Mouse (Mus musculus): ENCODE measurements around the gene Zdhhc16.
"Not testable (repeated sequence)": the region's sequence is repeated elsewhere in the genome, so short reads cannot be mapped to it uniquely, and the experiment has no call there.

Zdhhc16 gene

GRCm38 (mm10) chr19:41913774-41914591, 19.3 kb upstream of the Zdhhc16 start:
- no peak for DNase-seq (ENCODE audit: low spot score)

- DNase-seq (ENCODE audit: low spot score), result not testable (repeated sequence)
Measured at GRCm38 (mm10) chr19:41914592-41914882, 18.7 kb upstream of the Zdhhc16 start.

GRCm38 (mm10) chr19:41915294-41915693, 18.0 kb upstream of the Zdhhc16 start:
- no peak for DNase-seq (ENCODE audit: low spot score)

GRCm38 (mm10) chr19:41916853-41917252, 16.4 kb upstream of the Zdhhc16 start:
- DNase-seq (ENCODE audit: low spot score), result no peak

- DNase-seq (ENCODE audit: low spot score), result no peak
Measured at GRCm38 (mm10) chr19:41919471-41919870, 13.8 kb upstream of the Zdhhc16 start.

- DNase-seq (ENCODE audit: low spot score), result no peak
Measured at GRCm38 (mm10) chr19:41920412-41921067, 12.7 kb upstream of the Zdhhc16 start.

GRCm38 (mm10) chr19:41932686-41933085, 594 bp upstream of the Zdhhc16 start:
- DNase-seq (ENCODE audit: low spot score), result peak; percentile 32

GRCm38 (mm10) chr19:41934124-41934523, 844 bp downstream of the Zdhhc16 start:
- no peak for DNase-seq (ENCODE audit: low spot score)

GRCm38 (mm10) chr19:41935921-41936320, 2.6 kb downstream of the Zdhhc16 start:
- DNase-seq (ENCODE audit: low spot score), result no peak

- DNase-seq (ENCODE audit: low spot score), result no peak
Measured at GRCm38 (mm10) chr19:41938539-41938938, 5.3 kb downstream of the Zdhhc16 start.

GRCm38 (mm10) chr19:41943841-41944240, 10.6 kb downstream of the Zdhhc16 start:
- DNase-seq (ENCODE audit: low spot score), result no peak

- DNase-seq (ENCODE audit: low spot score), result no peak
Measured at GRCm38 (mm10) chr19:41952287-41952686, 19.0 kb downstream of the Zdhhc16 start.

- no peak for DNase-seq (ENCODE audit: low spot score)
Measured at GRCm38 (mm10) chr19:41953574-41953973, 20.3 kb downstream of the Zdhhc16 start.

GRCm38 (mm10) chr19:41969618-41970017, 36.3 kb downstream of the Zdhhc16 start:
- DNase-seq (ENCODE audit: low spot score), result no peak

- DNase-seq (ENCODE audit: low spot score), result no peak
Measured at GRCm38 (mm10) chr19:41973891-41974794, 40.9 kb downstream of the Zdhhc16 start.

- peak; percentile 84 for DNase-seq (ENCODE audit: low spot score)
Measured at GRCm38 (mm10) chr19:41980422-41980818, 47.1 kb downstream of the Zdhhc16 start.

GRCm38 (mm10) chr19:41980819-41981594, 47.7 kb downstream of the Zdhhc16 start, which contains the start of gene Mms19:
Gene Mms19, minus strand, starts transcription at chr19:41981157.
- DNase-seq (ENCODE audit: low spot score), result peak; percentile 100

GRCm38 (mm10) chr19:41981595-41981927, 48.3 kb downstream of the Zdhhc16 start, which contains the start of gene Ubtd1:
Gene Ubtd1, plus strand, starts transcription at chr19:41981763.
- no peak for DNase-seq (ENCODE audit: low spot score)

GRCm38 (mm10) chr19:41981931-41982790, 48.9 kb downstream of the Zdhhc16 start:
- peak; percentile 46 for DNase-seq (ENCODE audit: low spot score)

GRCm38 (mm10) chr19:41982791-41983150, 49.5 kb downstream of the Zdhhc16 start:
- peak; percentile 25 for DNase-seq (ENCODE audit: low spot score)

- no peak for DNase-seq (ENCODE audit: low spot score)
Measured at GRCm38 (mm10) chr19:41985994-41986393, 52.7 kb downstream of the Zdhhc16 start.

Measured in embryo, embryonic 10 days (tissue).